Mouse (Mus musculus): ENCODE measurements at regions not wholly inside any gene's neighbourhood (a gene's known extent, or its start where the extent isn't known, plus 50 kb on each side); places are given as distances from the start of the nearest gene placed in this dataset.

GRCm38 (mm10) chr12:29297984-29298383 is 230.2 kb upstream of the Myt1l start:
- no peak overlapping the region for H3K4me3 ChIP-seq
- no peak for TF ChIP-seq CTCF (IDR thresholded peaks at IDR 0.05)
- DNase-seq = no peak
- no peak overlapping the region for H3K27ac ChIP-seq
- intact Hi-C loops (cut with DNase I) = no loop called here

- no peak for TF ChIP-seq CTCF (IDR thresholded peaks at IDR 0.05)
- no peak overlapping the region for H3K4me3 ChIP-seq
- intact Hi-C loops (cut with DNase I) = no loop called here
- no peak overlapping the region for H3K27ac ChIP-seq
- no peak for DNase-seq
Observed at GRCm38 (mm10) chr12:29315636-29316035, 212.5 kb upstream of the Myt1l start.

- TF ChIP-seq CTCF (IDR thresholded peaks at IDR 0.05) = no peak
- intact Hi-C loops (cut with DNase I) = no loop called here
- Histone ChIP-seq H3K4me3 (no peak overlapping the region), H3K27ac (no peak overlapping the region)
- no peak for DNase-seq
Observed at GRCm38 (mm10) chr12:29321468-29321867, 206.7 kb upstream of the Myt1l start.

GRCm38 (mm10) chr12:29323534-29323933 is 204.7 kb upstream of the Myt1l start:
- no peak overlapping the region for H3K27ac ChIP-seq
- intact Hi-C loops (cut with DNase I) = no loop called here
- no peak for TF ChIP-seq CTCF (IDR thresholded peaks at IDR 0.05)
- no peak overlapping the region for H3K4me3 ChIP-seq
- no peak for DNase-seq

GRCm38 (mm10) chr12:29335839-29336469 is 192.2 kb upstream of the Myt1l start:
- no peak for DNase-seq
- no peak for TF ChIP-seq CTCF (IDR thresholded peaks at IDR 0.05)
- intact Hi-C loops (cut with DNase I) = no loop called here

GRCm38 (mm10) chr12:29337336-29337735 is 190.8 kb upstream of the Myt1l start:
- TF ChIP-seq CTCF (IDR thresholded peaks at IDR 0.05) = no peak
- DNase-seq = no peak
- Histone ChIP-seq H3K4me3 (no peak overlapping the region), H3K27ac (no peak overlapping the region)
- intact Hi-C loops (cut with DNase I) = no loop called here

More at GRCm38 (mm10) chr12:29335839-29336469, 192.2 kb upstream of the Myt1l start:
- no peak overlapping the region for H3K4me3 ChIP-seq
- no peak overlapping the region for H3K27ac ChIP-seq

GRCm38 (mm10) chr12:29341388-29341995 is 186.7 kb upstream of the Myt1l start:
- Histone ChIP-seq H3K27ac (no peak overlapping the region), H3K4me3 (no peak overlapping the region)
- intact Hi-C loops (cut with DNase I) = no loop called here
- no peak for DNase-seq
- TF ChIP-seq CTCF (IDR thresholded peaks at IDR 0.05) = no peak

- no peak overlapping the region for H3K27ac ChIP-seq
- no peak overlapping the region for H3K4me3 ChIP-seq
- intact Hi-C loops (cut with DNase I) = no loop called here
- peak; percentile 24 for DNase-seq
- TF ChIP-seq CTCF (IDR thresholded peaks at IDR 0.05) = no peak
Observed at GRCm38 (mm10) chr12:29343147-29343852, 184.9 kb upstream of the Myt1l start.

- H3K27ac ChIP-seq = no peak overlapping the region
- no peak overlapping the region for H3K4me3 ChIP-seq
- TF ChIP-seq CTCF (IDR thresholded peaks at IDR 0.05) = no peak
- intact Hi-C loops (cut with DNase I) = no loop called here
- DNase-seq = peak; percentile 21
Observed at GRCm38 (mm10) chr12:29348698-29349097, 179.5 kb upstream of the Myt1l start.

- no peak for TF ChIP-seq CTCF (IDR thresholded peaks at IDR 0.05)
Observed at GRCm38 (mm10) chr12:29349146-29349850, 178.9 kb upstream of the Myt1l start.

GRCm38 (mm10) chr12:29353777-29354496 is 174.2 kb upstream of the Myt1l start:
- DNase-seq = no peak
- intact Hi-C loops (cut with DNase I) = no loop called here
- H3K4me3 ChIP-seq = no peak overlapping the region
- no peak for TF ChIP-seq CTCF (IDR thresholded peaks at IDR 0.05)
- no peak overlapping the region for H3K27ac ChIP-seq

More at GRCm38 (mm10) chr12:29349146-29349850, 178.9 kb upstream of the Myt1l start:
- intact Hi-C loops (cut with DNase I) = no loop called here
- H3K4me3 ChIP-seq = no peak overlapping the region
- DNase-seq = no peak
- no peak overlapping the region for H3K27ac ChIP-seq

GRCm38 (mm10) chr12:29354816-29355215 is 173.4 kb upstream of the Myt1l start:
- DNase-seq = no peak
- Histone ChIP-seq H3K4me3 (no peak overlapping the region), H3K27ac (no peak overlapping the region)
- intact Hi-C loops (cut with DNase I) = no loop called here
- TF ChIP-seq CTCF (IDR thresholded peaks at IDR 0.05) = no peak
